In genomic region chr11:106215450-106215859, GRCm38 (mm10) we compare ENCODE assay signal across 9 mouse cellular contexts. TPM values are rescaled to one million over a fixed set of nuclear protein-coding genes. Genes with fewer than 3 reads are reported as not detected.
A peak's percentile ranks its signal among the peaks of the same experiment; 100 is the strongest.
DNase-seq lines count a peak whose midpoint lies in the region; ATAC-seq and TF ChIP-seq lines count a peak whose summit lies in the region.
"Had no signal": no experiment of that assay in that cellular context is flagged by ENCODE, and none has a peak within 500 bp of the region (broad histone marks: within the 10 kb centered on the region; RNA-seq: fewer than 3 reads in every experiment).

No protein-coding gene starts in this region.

- H3K27me3 ChIP-seq in heart, embryonic 12.5 days (replicated peaks), result no peaks in the 10 kb centered on the region
- no peaks in the 10 kb centered on the region for H3K27me3 ChIP-seq in MEL (ENCODE audit: control insufficient read depth in 1 of 2, insufficient read depth in 2 of 2, low read length in 2 of 2)
- no peaks in the 10 kb centered on the region for H3K27me3 ChIP-seq in heart, postnatal 0 days (ENCODE audit: control insufficient read depth, insufficient read depth, low read length)
- H3K27me3 ChIP-seq: Patski had no signal

- H3K36me3 ChIP-seq in heart, embryonic 12.5 days, result peaks cover 24% of the 10 kb centered on the region
- peaks cover 22 to 32% of the 10 kb centered on the region in 2 experiments for H3K36me3 ChIP-seq in MEL (ENCODE audit: control insufficient read depth in 1 of 2, insufficient read depth in 2 of 2, low read length in 2 of 2)
- H3K36me3 ChIP-seq in heart, postnatal 0 days (replicated peaks; ENCODE audit: control insufficient read depth, insufficient read depth, low read length), result peaks cover 18% of the 10 kb centered on the region

- ATAC-seq in heart, embryonic 12.5 days (ENCODE audit: insufficient number of reproducible peaks, low FRiP score), result no peak
- no peak for ATAC-seq in heart, postnatal 0 days (ENCODE audit: insufficient read depth, low read depth)
- ATAC-seq in megakaryocyte progenitor cell, adult 5-6 weeks (replicated peaks; ENCODE audit: poor library complexity), result 0 out of 2 replicates have a peak, but pooled peaks have one; percentile 5

- no peaks in the 10 kb centered on the region for H3K9me3 ChIP-seq in heart, embryonic 12.5 days (replicated peaks)
- H3K9me3 ChIP-seq in MEL (replicated peaks; ENCODE audit: insufficient read depth, low read length), result no peaks in the 10 kb centered on the region
- no peaks in the 10 kb centered on the region for H3K9me3 ChIP-seq in heart, postnatal 0 days (replicated peaks; ENCODE audit: control insufficient read depth, low read length)

- 22% methylated on average over 7 of the region's 7 CpGs for WGBS in heart, embryonic 12.5 days
- WGBS in heart, postnatal 0 days, result 17% methylated on average over 7 of the region's 7 CpGs

- H3K4me3 ChIP-seq in heart, embryonic 12.5 days, result peak overlapping the region; percentile 90
- H3K4me3 ChIP-seq in MEL (ENCODE audit: control insufficient read depth in 1 of 2, insufficient read depth in 1 of 2, low read depth in 2 of 2, low read length in 2 of 2), result peak overlapping the region; percentile 47 to 86
- peak overlapping the region; percentile 99 for H3K4me3 ChIP-seq in heart, postnatal 0 days (ENCODE audit: low read depth, low read length)

- TF ChIP-seq RAD21 in MEL (IDR thresholded peaks at IDR 0.05; ENCODE audit: low read depth, low read length), result no peak

- DNase-seq in heart, adult 8-10 months (ENCODE audit: low spot score), result no peak
- DNase-seq in MEL (ENCODE audit: low read depth, low spot score), result peak; percentile 56
- no peak for DNase-seq in heart, postnatal 0 days (ENCODE audit: low spot score)
- no peak for DNase-seq in right cerebral cortex, postnatal 25 days
- DNase-seq in embryo, embryonic 11 days, result no peak
- no peak for DNase-seq in kidney, adult 18-20 months

- TF ChIP-seq POLR2A in MEL (IDR thresholded peaks at IDR 0.05; ENCODE audit: control insufficient read depth in 1 of 2, insufficient read depth in 1 of 2, low read depth in 1 of 2, low read length in 2 of 2, poor library complexity in 1 of 2), result no peak

- no peak for TF ChIP-seq EP300 in MEL (IDR thresholded peaks at IDR 0.05; ENCODE audit: low read depth in 1 of 2, low read length in 2 of 2)
- TF ChIP-seq EP300 in heart, postnatal 0 days (IDR thresholded peaks at IDR 0.05; ENCODE audit: low read depth), result no peak

- H3K4me2 ChIP-seq in heart, embryonic 12.5 days, result peak overlapping the region; percentile 80
- peak overlapping the region; percentile 77 for H3K4me2 ChIP-seq in heart, postnatal 0 days (ENCODE audit: low read depth, low read length)

- peak overlapping the region; percentile 94; the same call in 1 of the 2 replicates for H3K27ac ChIP-seq in heart, embryonic 12.5 days (ENCODE audit: poor library complexity, severe bottlenecking)
- peak overlapping the region; percentile 85 for H3K27ac ChIP-seq in MEL (ENCODE audit: control insufficient read depth, low read depth, low read length)
- H3K27ac ChIP-seq in heart, postnatal 0 days (ENCODE audit: low read depth), result peak overlapping the region; percentile 97

- peak overlapping the region; percentile 98 for H3K9ac ChIP-seq in heart, embryonic 12.5 days
- H3K9ac ChIP-seq in MEL (ENCODE audit: control insufficient read depth, low read depth, low read length, poor library complexity, severe bottlenecking), result peak overlapping the region; percentile 86
- H3K9ac ChIP-seq in heart, postnatal 0 days (replicated peaks; ENCODE audit: low read depth, low read length), result peak overlapping the region; percentile 84

- TF ChIP-seq CTCF in MEL (IDR thresholded peaks at IDR 0.05 in 2 of 3, conservative IDR thresholded peaks at IDR 0.05 in 1 of 3; ENCODE audit: control insufficient read depth in 1 of 3, insufficient read depth in 1 of 3, low read depth in 2 of 3, low read length in 3 of 3, poor library complexity in 1 of 3, severe bottlenecking in 1 of 3), result no peak
- no peak for TF ChIP-seq CTCF in heart, postnatal 0 days (IDR thresholded peaks at IDR 0.05; ENCODE audit: low read depth)

- peaks cover 58% of the 10 kb centered on the region for H3K79me2 ChIP-seq in MEL (ENCODE audit: control insufficient read depth, insufficient read depth, low read length, poor library complexity)

- peaks cover 20% of the 10 kb centered on the region for H3K4me1 ChIP-seq in heart, embryonic 12.5 days (replicated peaks)
- peaks cover 0 to 19% of the 10 kb centered on the region in 2 experiments; a peak in 3 of 4 replicates for H3K4me1 ChIP-seq in MEL (ENCODE audit: control insufficient read depth in 1 of 2, insufficient read depth in 2 of 2, low read length in 2 of 2)
- H3K4me1 ChIP-seq in heart, postnatal 0 days (ENCODE audit: control insufficient read depth, insufficient read depth), result peaks cover 34% of the 10 kb centered on the region

TF ChIP-seq in MEL, 35 proteins besides CTCF, POLR2A, EP300 and RAD21:
- TF ChIP-seq MXI1 (IDR thresholded peaks at IDR 0.05; ENCODE audit: low read depth, low read length), result peak; percentile 75
- TF ChIP-seq MAZ (IDR thresholded peaks at IDR 0.05; ENCODE audit: low read depth, low read length), result no peak
- TF ChIP-seq SIN3A (IDR thresholded peaks at IDR 0.05; ENCODE audit: low read length), result peak; percentile 54
- 0 out of 2 replicates have a peak, but pooled peaks have one; percentile 81 for TF ChIP-seq CHD1 (IDR thresholded peaks at IDR 0.05; ENCODE audit: low read depth, low read length)
- TF ChIP-seq ZKSCAN1 (IDR thresholded peaks at IDR 0.05; ENCODE audit: low read depth, low read length), result no peak

RNA-seq across cellular contexts. Expression of gene Ccdc47, which starts 0.7 kb away (rescaled TPM):
- polyA plus RNA-seq in heart, embryonic 12.5 days (2016; fragmentation: Nextera tagmentation; extraction: Ambion mirVana), result 90.3 and 93.1 TPM in 2 replicates
- 10 to 100 TPM; 71.6 to 93.0 (median 85.9) TPM for total RNA-seq in heart, adult 8-10 months (2022)
- total RNA-seq in MEL (2012; rRNA removed), result 51.6 and 51.8 TPM in 2 replicates
- 100 to 1,000 TPM in 1 of 2 experiments, 10 to 100 TPM in 1; 47.6 to 145 TPM for polyA plus RNA-seq in MEL (2012; ENCODE audit: insufficient read depth in 1 of 2, insufficient read length in 2 of 2, low read depth in 1 of 2, low replicate concordance in 2 of 2, missing spikeins in 1 of 2)
- total RNA-seq in heart, postnatal 0 days (2014; rRNA removed; ENCODE audit: low replicate concordance), result 22.0 and 23.6 TPM in 2 replicates
- polyA plus RNA-seq in heart, postnatal 0 days (2015; fragmentation: Nextera tagmentation; extraction: Ambion mirVana), result 80.6 and 89.8 TPM in 2 replicates
- 41.7 and 51.3 TPM in 2 replicates for total RNA-seq in megakaryocyte progenitor cell, adult 5-6 weeks (2015)
- 138 and 195 TPM in 2 replicates for total RNA-seq in megakaryocyte progenitor cell, adult 5-6 weeks (2017)

RNA-seq across cellular contexts. Expression of gene Ddx42, which starts 1.3 kb away (rescaled TPM):
- 59.1 and 60.7 TPM in 2 replicates for polyA plus RNA-seq in heart, embryonic 12.5 days (2016; fragmentation: Nextera tagmentation; extraction: Ambion mirVana)
- total RNA-seq in heart, adult 8-10 months (2022), result 10 to 100 TPM; 24.7 to 30.7 (median 27.3) TPM
- total RNA-seq in MEL (2012; rRNA removed), result 56.1 and 62.6 TPM in 2 replicates
- 10 to 100 TPM in 1 of 2 experiments, not detected in 1; 57.7 TPM for polyA plus RNA-seq in MEL (2012; ENCODE audit: insufficient read depth in 1 of 2, insufficient read length in 2 of 2, low read depth in 1 of 2, low replicate concordance in 2 of 2, missing spikeins in 1 of 2)
- 15.8 and 17.8 TPM in 2 replicates for total RNA-seq in heart, postnatal 0 days (2014; rRNA removed; ENCODE audit: low replicate concordance)
- 25.5 and 29.2 TPM in 2 replicates for polyA plus RNA-seq in heart, postnatal 0 days (2015; fragmentation: Nextera tagmentation; extraction: Ambion mirVana)
- 39.8 and 47.9 TPM in 2 replicates for total RNA-seq in megakaryocyte progenitor cell, adult 5-6 weeks (2015)
- 68.8 and 101 TPM in 2 replicates for total RNA-seq in megakaryocyte progenitor cell, adult 5-6 weeks (2017)

RNA-seq across cellular contexts. Expression of gene Strada, which starts 13.5 kb away (rescaled TPM):
- 22.4 and 22.6 TPM in 2 replicates for polyA plus RNA-seq in heart, embryonic 12.5 days (2016; fragmentation: Nextera tagmentation; extraction: Ambion mirVana)
- total RNA-seq in heart, adult 8-10 months (2022), result 1 to 10 TPM; 4.8 to 8.5 (median 7.6) TPM
- total RNA-seq in MEL (2012; rRNA removed), result 25.5 and 27.4 TPM in 2 replicates
- 10 to 100 TPM in 1 of 2 experiments, not detected in 1; 39.8 TPM for polyA plus RNA-seq in MEL (2012; ENCODE audit: insufficient read depth in 1 of 2, insufficient read length in 2 of 2, low read depth in 1 of 2, low replicate concordance in 2 of 2, missing spikeins in 1 of 2)
- 12.6 and 18.7 TPM in 2 replicates for total RNA-seq in heart, postnatal 0 days (2014; rRNA removed; ENCODE audit: low replicate concordance)
- polyA plus RNA-seq in heart, postnatal 0 days (2015; fragmentation: Nextera tagmentation; extraction: Ambion mirVana), result 12.6 and 13.0 TPM in 2 replicates
- total RNA-seq in megakaryocyte progenitor cell, adult 5-6 weeks (2015), result 27.0 and 31.6 TPM in 2 replicates
- 20.1 and 21.7 TPM in 2 replicates for total RNA-seq in megakaryocyte progenitor cell, adult 5-6 weeks (2017)

RNA-seq across cellular contexts. Expression of gene Ftsj3, which starts 40.4 kb away (rescaled TPM):
- 45.3 and 45.9 TPM in 2 replicates for polyA plus RNA-seq in heart, embryonic 12.5 days (2016; fragmentation: Nextera tagmentation; extraction: Ambion mirVana)
- total RNA-seq in heart, adult 8-10 months (2022), result 10 to 100 TPM; 19.3 to 23.1 (median 21.2) TPM
- 268 and 308 TPM in 2 replicates for total RNA-seq in MEL (2012; rRNA removed)
- polyA plus RNA-seq in MEL (2012; ENCODE audit: insufficient read depth in 1 of 2, insufficient read length in 2 of 2, low read depth in 1 of 2, low replicate concordance in 2 of 2, missing spikeins in 1 of 2), result 100 to 1,000 TPM in 1 of 2 experiments, not detected in 1; 205 TPM
- total RNA-seq in heart, postnatal 0 days (2014; rRNA removed; ENCODE audit: low replicate concordance), result 21.2 and 32.7 TPM in 2 replicates
- polyA plus RNA-seq in heart, postnatal 0 days (2015; fragmentation: Nextera tagmentation; extraction: Ambion mirVana), result 19.2 and 23.1 TPM in 2 replicates
- total RNA-seq in megakaryocyte progenitor cell, adult 5-6 weeks (2015), result 45.5 and 45.7 TPM in 2 replicates
- 151 and 191 TPM in 2 replicates for total RNA-seq in megakaryocyte progenitor cell, adult 5-6 weeks (2017)

RNA-seq across cellular contexts. Expression of gene Psmc5, which starts 40.5 kb away (rescaled TPM):
- 247 and 253 TPM in 2 replicates for polyA plus RNA-seq in heart, embryonic 12.5 days (2016; fragmentation: Nextera tagmentation; extraction: Ambion mirVana)
- 100 to 1,000 TPM in 3 of 4 experiments, 10 to 100 TPM in 1; 99.8 to 112 (median 103) TPM for total RNA-seq in heart, adult 8-10 months (2022)
- 426 and 451 TPM in 2 replicates for total RNA-seq in MEL (2012; rRNA removed)
- polyA plus RNA-seq in MEL (2012; ENCODE audit: insufficient read depth in 1 of 2, insufficient read length in 2 of 2, low read depth in 1 of 2, low replicate concordance in 2 of 2, missing spikeins in 1 of 2), result 100 to 1,000 TPM; 112 to 290 TPM
- 45.8 and 50.8 TPM in 2 replicates for total RNA-seq in heart, postnatal 0 days (2014; rRNA removed; ENCODE audit: low replicate concordance)
- polyA plus RNA-seq in heart, postnatal 0 days (2015; fragmentation: Nextera tagmentation; extraction: Ambion mirVana), result 208 and 210 TPM in 2 replicates
- 52.0 and 54.1 TPM in 2 replicates for total RNA-seq in megakaryocyte progenitor cell, adult 5-6 weeks (2015)
- total RNA-seq in megakaryocyte progenitor cell, adult 5-6 weeks (2017), result 110 and 120 TPM in 2 replicates
